Mouse (Mus musculus): ENCODE data around the gene Kcnip1. TPM values are rescaled to one million over a fixed set of nuclear protein-coding genes. Genes with fewer than 3 reads are reported as not detected.

The Kcnip1 gene
- polyA plus RNA-seq, 1 experiment, result not detected

DNA sequence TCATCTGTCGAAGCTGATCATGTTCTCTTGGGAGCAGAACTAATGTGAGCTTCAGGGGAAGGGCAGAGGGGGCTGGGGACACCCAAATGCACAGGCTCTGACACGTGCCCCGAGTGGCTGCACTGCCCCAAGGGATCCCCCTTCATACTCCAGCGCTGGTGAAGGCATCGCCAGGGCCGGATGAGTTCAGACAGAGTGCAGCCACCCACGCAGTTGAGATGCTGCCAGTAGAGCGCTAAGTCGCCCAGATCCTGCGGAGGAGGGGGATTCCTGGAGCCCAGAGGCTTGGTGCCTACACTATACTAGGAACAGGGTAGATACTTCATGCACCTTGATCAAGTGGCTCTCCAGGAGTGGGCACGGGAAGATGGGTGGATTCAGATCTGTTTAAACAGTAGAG is 143.3 kb downstream of the Kcnip1 start:
- TF ChIP-seq GATA1 (IDR thresholded peaks at IDR 0.05; ENCODE audit: low read length) (no peak), TAL1 (IDR thresholded peaks at IDR 0.05; ENCODE audit: low read length) (no peak)
- no peaks in the 10 kb centered on the region for H3K4me1 ChIP-seq (ENCODE audit: control insufficient read depth)
- H3K36me3 ChIP-seq (ENCODE audit: control insufficient read depth), result no peaks in the 10 kb centered on the region
- H3K4me3 ChIP-seq (replicated peaks), result no peak overlapping the region
- H3K9me3 ChIP-seq (ENCODE audit: control insufficient read depth, low read length), result no peaks in the 10 kb centered on the region
- peaks cover 16% of the 10 kb centered on the region for H3K27me3 ChIP-seq (ENCODE audit: control insufficient read depth)

DNA sequence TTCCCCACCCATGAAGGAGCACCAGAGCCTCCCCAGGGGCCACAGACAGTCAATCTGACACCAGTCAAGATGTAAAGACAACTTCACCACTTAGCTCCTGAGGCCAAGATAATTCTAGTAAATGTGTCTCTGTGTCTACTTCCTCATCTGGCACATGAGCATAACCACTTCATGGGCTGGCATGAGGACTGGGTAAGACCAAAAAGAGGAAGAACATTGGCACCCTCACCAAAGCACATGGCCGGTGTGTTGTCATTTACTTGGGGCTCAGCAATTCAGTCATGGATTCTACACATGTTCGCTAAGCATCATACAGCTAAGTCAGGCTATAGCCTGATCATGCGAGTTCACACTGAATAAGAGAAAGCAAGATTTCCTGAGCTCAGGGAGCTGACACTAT is 144.3 kb downstream of the Kcnip1 start:
- TF ChIP-seq GATA1 (IDR thresholded peaks at IDR 0.05; ENCODE audit: low read length) (no peak), TAL1 (IDR thresholded peaks at IDR 0.05; ENCODE audit: low read length) (no peak)
- no peaks in the 10 kb centered on the region for H3K9me3 ChIP-seq (ENCODE audit: control insufficient read depth, low read length)
- peaks cover 25% of the 10 kb centered on the region for H3K27me3 ChIP-seq (ENCODE audit: control insufficient read depth)
- no peaks in the 10 kb centered on the region for H3K4me1 ChIP-seq (ENCODE audit: control insufficient read depth)
- H3K4me3 ChIP-seq (replicated peaks), result no peak overlapping the region
- no peaks in the 10 kb centered on the region for H3K36me3 ChIP-seq (ENCODE audit: control insufficient read depth)

DNA sequence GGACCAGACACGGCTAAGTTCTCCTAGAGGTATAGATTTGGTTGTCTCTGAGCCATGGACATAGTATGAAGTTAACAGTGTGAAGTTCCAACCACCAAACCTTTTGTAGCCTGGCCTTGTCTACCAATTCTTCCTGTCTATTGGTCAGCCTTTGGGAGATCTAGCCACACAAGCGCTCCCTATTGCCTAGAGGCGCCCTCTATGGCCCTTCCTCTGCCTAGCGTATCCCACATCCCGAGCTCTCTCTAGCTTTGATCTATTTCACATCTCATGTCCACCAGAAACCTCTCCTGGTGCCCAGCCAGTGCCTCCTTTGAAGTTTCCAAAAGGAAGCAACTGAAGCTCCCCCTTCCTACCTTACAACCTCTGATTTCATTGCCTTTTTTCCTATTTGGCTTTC is 147.0 kb downstream of the Kcnip1 start:
- no peak for TF ChIP-seq TAL1 (IDR thresholded peaks at IDR 0.05; ENCODE audit: low read length)
- TF ChIP-seq GATA1 (IDR thresholded peaks at IDR 0.05; ENCODE audit: low read length), result no peak
- H3K4me1 ChIP-seq (ENCODE audit: control insufficient read depth), result no peaks in the 10 kb centered on the region
- H3K36me3 ChIP-seq (ENCODE audit: control insufficient read depth), result no peaks in the 10 kb centered on the region
- peaks cover 48% of the 10 kb centered on the region for H3K27me3 ChIP-seq (ENCODE audit: control insufficient read depth)
- no peaks in the 10 kb centered on the region for H3K9me3 ChIP-seq (ENCODE audit: control insufficient read depth, low read length)
- no peak overlapping the region for H3K4me3 ChIP-seq (replicated peaks)

DNA sequence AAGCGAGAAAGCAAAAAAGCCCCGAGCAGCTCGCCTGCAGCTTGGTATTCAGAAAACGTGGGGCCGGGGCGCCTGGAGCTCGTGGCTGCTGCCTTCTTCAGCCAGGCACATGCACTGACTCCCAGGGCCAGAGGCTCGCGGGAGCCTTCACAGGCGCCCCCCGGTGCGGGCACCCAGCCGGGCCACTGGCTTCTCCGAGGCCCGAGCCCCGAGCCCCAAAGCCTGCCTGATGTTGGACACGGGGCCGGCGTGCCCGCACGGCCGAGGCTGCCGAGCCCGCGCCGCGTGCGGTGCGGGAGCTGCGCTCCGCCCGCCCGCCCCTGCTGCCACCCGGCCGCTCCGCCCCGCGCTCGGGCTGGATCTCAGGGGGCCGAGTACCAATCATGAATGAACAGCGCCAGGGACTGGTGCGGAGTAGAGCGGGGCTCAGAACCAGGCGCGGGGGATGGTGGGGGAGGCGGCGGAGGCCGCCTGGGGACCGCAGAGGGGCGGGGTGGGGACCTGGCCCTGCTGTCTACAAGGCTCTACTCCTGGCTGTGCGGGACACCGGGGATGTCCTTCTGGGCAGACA is 149.6 kb downstream of the Kcnip1 start:
- TF ChIP-seq GATA1 (IDR thresholded peaks at IDR 0.05; ENCODE audit: low read length) (no peak), TAL1 (IDR thresholded peaks at IDR 0.05; ENCODE audit: low read length) (no peak)
- H3K36me3 ChIP-seq (ENCODE audit: control insufficient read depth), result no peaks in the 10 kb centered on the region
- H3K4me3 ChIP-seq (replicated peaks), result no peak overlapping the region
- peaks cover 48% of the 10 kb centered on the region for H3K27me3 ChIP-seq (ENCODE audit: control insufficient read depth)
- H3K4me1 ChIP-seq (ENCODE audit: control insufficient read depth), result no peaks in the 10 kb centered on the region
- no peaks in the 10 kb centered on the region for H3K9me3 ChIP-seq (ENCODE audit: control insufficient read depth, low read length)

DNA sequence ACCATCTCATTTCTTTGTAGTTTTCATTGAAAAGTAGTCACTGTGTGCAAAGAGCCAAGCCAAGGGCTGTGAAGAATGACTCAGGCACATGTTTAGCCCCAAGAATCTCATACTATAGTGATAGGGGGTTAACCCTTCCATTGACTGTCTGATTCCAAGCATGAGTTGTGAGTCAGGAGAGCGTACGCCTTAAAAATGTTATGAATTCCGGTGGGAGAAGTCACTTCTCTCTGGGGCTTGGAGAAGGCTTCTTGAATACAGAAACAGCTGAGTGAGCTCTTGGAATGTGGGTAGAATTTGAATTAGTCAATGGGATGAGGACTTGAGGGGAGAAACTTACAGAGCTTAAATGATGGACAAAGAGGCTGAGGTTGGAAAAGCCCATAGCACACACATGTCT is 153.9 kb downstream of the Kcnip1 start:
- peaks cover 27% of the 10 kb centered on the region for H3K27me3 ChIP-seq (ENCODE audit: control insufficient read depth)
- no peaks in the 10 kb centered on the region for H3K9me3 ChIP-seq (ENCODE audit: control insufficient read depth, low read length)
- TF ChIP-seq TAL1 (IDR thresholded peaks at IDR 0.05; ENCODE audit: low read length) (no peak), GATA1 (IDR thresholded peaks at IDR 0.05; ENCODE audit: low read length) (no peak)
- no peaks in the 10 kb centered on the region for H3K4me1 ChIP-seq (ENCODE audit: control insufficient read depth)
- H3K36me3 ChIP-seq (ENCODE audit: control insufficient read depth), result no peaks in the 10 kb centered on the region
- no peak overlapping the region for H3K4me3 ChIP-seq (replicated peaks)

DNA sequence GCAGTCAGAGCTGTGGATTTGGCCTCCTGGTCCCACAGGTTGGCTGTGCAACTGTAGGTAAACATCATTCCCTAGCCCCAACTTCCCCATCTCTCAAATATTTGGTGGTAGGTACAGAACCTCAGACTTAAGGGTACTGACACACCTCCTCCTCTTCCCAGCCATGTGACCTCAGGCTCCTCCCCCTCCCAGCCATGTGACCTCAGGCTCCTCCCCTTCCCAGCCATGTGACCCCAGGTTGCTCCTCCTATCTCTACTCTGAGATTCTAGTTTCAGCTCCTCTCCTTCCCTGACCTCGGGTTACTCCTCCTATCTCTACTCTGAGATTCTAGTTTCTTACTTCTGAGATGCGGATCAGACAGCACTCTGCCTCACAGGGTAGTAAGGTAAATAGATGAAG is 163.2 kb downstream of the Kcnip1 start:
- Histone ChIP-seq H3K4me1 (ENCODE audit: control insufficient read depth) (no peaks in the 10 kb centered on the region), H3K27me3 (ENCODE audit: control insufficient read depth) (no peaks in the 10 kb centered on the region), H3K4me3 (replicated peaks) (no peak overlapping the region), H3K36me3 (ENCODE audit: control insufficient read depth) (no peaks in the 10 kb centered on the region), H3K9me3 (ENCODE audit: control insufficient read depth, low read length) (no peaks in the 10 kb centered on the region)
- TF ChIP-seq GATA1 (IDR thresholded peaks at IDR 0.05; ENCODE audit: low read length), result no peak
- no peak for TF ChIP-seq TAL1 (IDR thresholded peaks at IDR 0.05; ENCODE audit: low read length)

DNA sequence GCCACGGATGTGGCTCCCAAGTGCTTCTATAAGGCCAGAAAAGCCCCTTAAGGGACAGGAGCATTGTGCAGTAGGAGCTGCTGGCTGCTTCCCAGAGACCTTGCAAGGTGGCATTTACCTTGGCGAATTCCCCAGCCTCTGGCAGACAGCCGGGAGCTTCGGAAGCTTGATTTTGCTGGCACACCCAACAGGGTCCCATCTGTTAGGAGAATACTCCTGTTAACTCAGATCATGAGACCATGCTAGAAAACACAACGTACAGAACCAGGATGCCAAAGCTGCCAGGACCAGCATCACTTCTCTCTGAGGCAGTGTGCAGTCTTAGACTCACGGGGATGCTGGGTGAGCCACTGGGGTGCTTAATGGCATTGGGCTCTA is 165.1 kb downstream of the Kcnip1 start:
- H3K9me3 ChIP-seq (ENCODE audit: control insufficient read depth, low read length), result no peaks in the 10 kb centered on the region
- no peaks in the 10 kb centered on the region for H3K27me3 ChIP-seq (ENCODE audit: control insufficient read depth)
- TF ChIP-seq GATA1 (IDR thresholded peaks at IDR 0.05; ENCODE audit: low read length) (no peak), TAL1 (IDR thresholded peaks at IDR 0.05; ENCODE audit: low read length) (no peak)
- no peaks in the 10 kb centered on the region for H3K4me1 ChIP-seq (ENCODE audit: control insufficient read depth)
- H3K4me3 ChIP-seq (replicated peaks), result no peak overlapping the region
- H3K36me3 ChIP-seq (ENCODE audit: control insufficient read depth), result no peaks in the 10 kb centered on the region

DNA sequence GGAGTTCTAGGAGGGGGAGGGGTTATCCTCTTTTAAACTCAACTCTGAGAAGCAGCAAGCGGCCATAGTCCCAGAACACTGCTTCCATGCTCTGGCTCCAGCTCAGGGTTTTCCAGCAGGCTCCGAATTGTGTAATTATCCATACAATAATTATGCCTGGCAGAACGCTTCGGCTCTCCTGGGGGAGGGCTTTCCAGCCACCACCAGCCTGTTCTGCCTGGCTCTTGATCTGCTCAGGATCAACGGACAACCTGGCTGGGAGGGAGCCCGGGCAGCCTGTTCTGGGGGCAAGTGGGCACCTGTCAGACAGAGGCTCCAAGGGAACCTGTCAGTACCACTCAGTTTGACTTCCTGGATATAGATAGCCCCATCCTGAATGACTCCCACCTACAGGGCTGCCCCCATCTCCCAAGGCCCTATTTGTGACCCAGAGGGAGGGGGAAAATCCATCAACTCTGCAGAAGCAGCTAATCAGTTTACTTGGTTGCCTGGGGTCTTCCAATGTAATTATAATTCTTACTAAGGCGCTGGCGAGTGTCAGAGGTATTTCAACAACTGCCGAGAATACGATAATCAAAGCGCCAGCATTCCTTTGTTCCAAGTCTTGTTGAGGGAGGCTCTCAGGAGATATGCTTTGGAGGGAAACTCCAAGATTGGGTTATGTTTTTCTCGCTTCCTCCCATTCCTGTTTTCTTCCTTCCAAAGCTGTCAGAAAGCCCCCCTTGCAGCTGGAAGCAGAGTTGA is 165.7 kb downstream of the Kcnip1 start:
- Histone ChIP-seq H3K27me3 (ENCODE audit: control insufficient read depth) (no peaks in the 10 kb centered on the region), H3K4me1 (ENCODE audit: control insufficient read depth) (no peaks in the 10 kb centered on the region), H3K9me3 (ENCODE audit: control insufficient read depth, low read length) (no peaks in the 10 kb centered on the region), H3K4me3 (replicated peaks) (no peak overlapping the region), H3K36me3 (ENCODE audit: control insufficient read depth) (no peaks in the 10 kb centered on the region)
- no peak for TF ChIP-seq GATA1 (IDR thresholded peaks at IDR 0.05; ENCODE audit: low read length)
- no peak for TF ChIP-seq TAL1 (IDR thresholded peaks at IDR 0.05; ENCODE audit: low read length)

DNA sequence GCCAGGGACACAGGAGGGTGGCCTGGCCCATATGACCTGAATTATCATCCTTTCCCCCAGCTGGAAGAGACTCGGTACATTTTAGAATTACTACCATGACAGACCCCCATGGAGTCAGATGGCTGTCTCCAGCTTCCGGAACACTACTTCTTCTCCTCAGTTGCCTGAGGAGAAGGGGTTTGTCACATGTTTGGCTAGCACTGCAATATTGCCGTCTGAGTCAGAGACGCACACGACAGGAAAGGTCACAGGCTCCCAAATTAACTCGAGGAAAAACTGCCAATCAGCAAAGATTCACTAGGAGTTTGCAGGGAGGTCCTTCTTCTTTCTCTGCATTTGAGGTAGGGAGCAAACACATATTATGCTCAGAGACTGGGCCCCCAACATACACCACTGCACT is 168.2 kb downstream of the Kcnip1 start:
- TF ChIP-seq GATA1 (IDR thresholded peaks at IDR 0.05; ENCODE audit: low read length) (no peak), TAL1 (IDR thresholded peaks at IDR 0.05; ENCODE audit: low read length) (no peak)
- Histone ChIP-seq H3K9me3 (ENCODE audit: control insufficient read depth, low read length) (no peaks in the 10 kb centered on the region), H3K36me3 (ENCODE audit: control insufficient read depth) (no peaks in the 10 kb centered on the region), H3K4me1 (ENCODE audit: control insufficient read depth) (no peaks in the 10 kb centered on the region), H3K27me3 (ENCODE audit: control insufficient read depth) (no peaks in the 10 kb centered on the region), H3K4me3 (replicated peaks) (no peak overlapping the region)
